In the genomic region with DNA sequence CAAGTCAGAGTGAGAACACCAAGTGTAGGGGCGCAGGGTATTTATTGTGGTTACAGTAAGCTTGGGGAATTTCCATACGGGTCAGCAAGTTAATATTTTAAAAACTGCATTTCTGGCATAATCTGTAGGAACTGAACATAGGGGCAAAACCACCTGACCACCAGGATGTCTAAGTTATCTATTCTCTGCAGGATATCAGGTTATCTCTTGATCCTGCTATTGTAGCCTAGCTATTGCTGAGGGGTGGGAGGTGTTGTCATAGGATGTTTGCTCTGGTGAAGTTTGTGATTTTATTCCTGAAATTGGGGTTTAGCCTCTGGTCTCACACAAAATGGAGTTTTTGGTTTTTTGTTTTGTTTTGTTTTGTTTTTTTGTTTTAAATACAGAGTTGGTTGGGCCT, we compare ENCODE assay signal across 31 mouse cellular contexts. TPM values are rescaled to one million over a fixed set of nuclear protein-coding genes. Genes with fewer than 3 reads are reported as not detected.
"Had no signal": no experiment of that assay in that cellular context is flagged by ENCODE, and none has a peak within 500 bp of the region (broad histone marks: within the 10 kb centered on the region; RNA-seq: fewer than 3 reads in every experiment).

No protein-coding gene starts in this region.

- H3K9ac ChIP-seq: heart, embryonic 12.5 days; hindbrain, embryonic 13.5 days; hindbrain, embryonic 15.5 days; intestine, embryonic 15.5 days; limb, embryonic 12.5 days; liver, embryonic 13.5 days had no signal

- H3K27ac ChIP-seq: heart, embryonic 10.5 days; hindbrain, embryonic 10.5 days; hindbrain, embryonic 13.5 days; hindbrain, embryonic 15.5 days; hindbrain, postnatal 0 days; intestine, embryonic 15.5 days; layer of hippocampus, adult 2 months; left cerebral cortex, adult 2 months; limb, embryonic 10.5 days; limb, embryonic 12.5 days; liver, embryonic 13.5 days had no signal

- ATAC-seq: hindbrain, postnatal 0 days; intestine, embryonic 15.5 days; intestine, postnatal 0 days had no signal

- H3K27me3 ChIP-seq: heart, embryonic 12.5 days; hindbrain, embryonic 13.5 days; hindbrain, embryonic 15.5 days; intestine, embryonic 15.5 days; limb, embryonic 12.5 days; liver, embryonic 13.5 days had no signal

- H3K4me3 ChIP-seq: heart, embryonic 10.5 days; heart, embryonic 12.5 days; hindbrain, embryonic 10.5 days; hindbrain, embryonic 13.5 days; hindbrain, embryonic 15.5 days; intestine, embryonic 15.5 days; layer of hippocampus, adult 2 months; left cerebral cortex, adult 2 months; limb, embryonic 10.5 days; limb, embryonic 12.5 days; liver, embryonic 13.5 days had no signal

- DNase-seq: gastrocnemius, postnatal 14 days; gastrocnemius, postnatal 36 days; heart, adult 11 months; heart, postnatal 10 days; heart, postnatal 4 days; kidney, adult 18-20 months; kidney, adult 8-10 months; kidney, postnatal 10 days; kidney, postnatal 25 days; kidney, postnatal 4 days; liver; liver, embryonic 13.5 days had no signal

- H3K4me2 ChIP-seq: heart, embryonic 12.5 days; hindbrain, embryonic 13.5 days; hindbrain, embryonic 15.5 days; intestine, embryonic 15.5 days; limb, embryonic 12.5 days; liver, embryonic 11.5 days; liver, embryonic 13.5 days had no signal

- H3K9me3 ChIP-seq: heart, embryonic 10.5 days; heart, embryonic 12.5 days; hindbrain, embryonic 10.5 days; hindbrain, embryonic 13.5 days; hindbrain, embryonic 15.5 days; intestine, embryonic 15.5 days; limb, embryonic 10.5 days; limb, embryonic 12.5 days; liver, embryonic 13.5 days had no signal

- H3K4me1 ChIP-seq: heart, embryonic 10.5 days; hindbrain, embryonic 10.5 days; hindbrain, embryonic 13.5 days; hindbrain, embryonic 15.5 days; intestine, embryonic 15.5 days; limb, embryonic 10.5 days; limb, embryonic 12.5 days had no signal

- H3K36me3 ChIP-seq: heart, embryonic 10.5 days; heart, embryonic 12.5 days; hindbrain, embryonic 13.5 days; hindbrain, embryonic 15.5 days; intestine, embryonic 15.5 days; limb, embryonic 10.5 days; limb, embryonic 12.5 days; liver, embryonic 13.5 days had no signal

RNA-seq across cellular contexts. Expression of a gene that starts 42.6 kb away (rescaled TPM):
- polyA plus RNA-seq: gonadal fat pad, adult 2 months; heart, embryonic 10.5 days; heart, embryonic 12.5 days; heart, embryonic 14.5 days; heart, embryonic 16.5 days; hindbrain, embryonic 10.5 days; hindbrain, embryonic 13.5 days; hindbrain, embryonic 15.5 days; hindbrain, postnatal 0 days; intestine, embryonic 15.5 days; intestine, postnatal 0 days; kidney, embryonic 14.5 days; kidney, embryonic 16.5 days; limb, embryonic 10.5 days; limb, embryonic 12.5 days; limb, embryonic 14.5 days; liver, embryonic 11.5 days; liver, embryonic 13.5 days had no signal
